ENCODE assay signal across 24 mouse cellular contexts in the genomic region with DNA sequence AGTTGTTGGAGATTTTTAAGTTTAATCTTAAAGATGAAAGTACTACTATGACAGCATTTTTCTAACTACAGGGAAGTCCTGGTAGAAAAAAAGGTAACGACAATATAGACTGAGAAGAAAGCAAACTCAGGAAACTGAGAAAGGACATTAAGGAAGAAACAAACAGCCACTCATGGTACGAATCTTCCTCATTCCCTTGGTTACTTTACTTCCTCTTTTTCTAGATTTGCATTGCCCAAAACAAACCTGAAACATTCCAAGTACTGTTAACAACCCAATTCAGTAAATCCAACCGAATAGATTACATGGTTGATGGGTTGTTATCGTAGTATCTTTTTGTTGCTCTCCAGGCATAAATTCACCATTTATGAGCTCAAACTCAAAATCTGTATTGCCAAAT. TPM values are rescaled to one million over a fixed set of nuclear protein-coding genes. Genes with fewer than 3 reads are reported as not detected.
DNase-seq lines count a peak whose midpoint lies in the region; ATAC-seq and TF ChIP-seq lines count a peak whose summit lies in the region.
"Had no signal": no experiment of that assay in that cellular context is flagged by ENCODE, and none has a peak within 500 bp of the region (broad histone marks: within the 10 kb centered on the region; RNA-seq: fewer than 3 reads in every experiment).

No protein-coding gene starts in this region.

- no peak overlapping the region for H3K4me3 ChIP-seq in MEL (ENCODE audit: control insufficient read depth in 1 of 2, insufficient read depth in 1 of 2, low read depth in 2 of 2, low read length in 2 of 2)
- H3K4me3 ChIP-seq in intestine, postnatal 0 days (ENCODE audit: low read depth, low read length), result no peak overlapping the region
- H3K4me3 ChIP-seq: embryonic facial prominence, embryonic 13.5 days; embryonic facial prominence, embryonic 15.5 days; erythroblast, embryonic 14.5 days; forebrain, embryonic 10.5 days; forebrain, embryonic 12.5 days had no signal

- H3K4me2 ChIP-seq in intestine, postnatal 0 days (replicated peaks; ENCODE audit: low read depth), result peak overlapping the region; percentile 25; the same call in 1 of the 2 replicates
- H3K4me2 ChIP-seq: embryonic facial prominence, embryonic 13.5 days; embryonic facial prominence, embryonic 15.5 days; forebrain, embryonic 12.5 days had no signal

- TF ChIP-seq POLR2A in MEL (IDR thresholded peaks at IDR 0.05; ENCODE audit: control insufficient read depth in 1 of 2, insufficient read depth in 1 of 2, low read depth in 1 of 2, low read length in 2 of 2, poor library complexity in 1 of 2), result no peak

- ATAC-seq in common myeloid progenitor, adult 5-6 weeks (replicated peaks; ENCODE audit: low read depth, poor library complexity, severe bottlenecking), result peak; percentile 63; the same call in 1 of the 2 replicates
- no peak for ATAC-seq in intestine, postnatal 0 days
- no peak for ATAC-seq in megakaryocyte-erythroid progenitor cell, adult 5-6 weeks (replicated peaks; ENCODE audit: low FRiP score, low TSS enrichment, poor library complexity, severe bottlenecking)
- ATAC-seq: activated CD4-positive, CD25-positive, alpha-beta regulatory T cell, adult 4 months; forebrain, embryonic 14.5 days; forebrain, embryonic 16.5 days; Patski had no signal

- no peaks in the 10 kb centered on the region for H3K4me1 ChIP-seq in MEL (ENCODE audit: control insufficient read depth in 1 of 2, insufficient read depth in 2 of 2, low read length in 2 of 2)
- no peaks in the 10 kb centered on the region for H3K4me1 ChIP-seq in intestine, postnatal 0 days (replicated peaks; ENCODE audit: control insufficient read depth, insufficient read depth, low read length)
- H3K4me1 ChIP-seq: embryonic facial prominence, embryonic 13.5 days; embryonic facial prominence, embryonic 15.5 days; forebrain, embryonic 10.5 days; forebrain, embryonic 12.5 days had no signal

- peak; percentile 22 for DNase-seq in MEL (ENCODE audit: low read depth, low spot score)
- no peak for DNase-seq in gastrocnemius, adult 18-20 months (ENCODE audit: low spot score)
- DNase-seq in spleen, adult 18-20 months, result no peak
- DNase-seq: adrenal gland, adult 8-10 months; adrenal gland, postnatal 14 days; adrenal gland, postnatal 36 days; cerebellum, adult 11-12 months; cerebellum, adult 2 months; cerebellum, adult 9-10 months; cerebellum, postnatal 10 days; cerebellum, postnatal 25 days; embryo, embryonic 11 days had no signal

- no peak for TF ChIP-seq EP300 in MEL (IDR thresholded peaks at IDR 0.05; ENCODE audit: low read depth in 1 of 2, low read length in 2 of 2)

- no peaks in the 10 kb centered on the region for H3K9me3 ChIP-seq in MEL (replicated peaks; ENCODE audit: insufficient read depth, low read length)
- no peaks in the 10 kb centered on the region for H3K9me3 ChIP-seq in intestine, postnatal 0 days (ENCODE audit: control insufficient read depth)
- H3K9me3 ChIP-seq: embryonic facial prominence, embryonic 13.5 days; embryonic facial prominence, embryonic 15.5 days; forebrain, embryonic 10.5 days; forebrain, embryonic 12.5 days had no signal

- no peak for TF ChIP-seq CTCF in MEL (IDR thresholded peaks at IDR 0.05 in 2 of 3, conservative IDR thresholded peaks at IDR 0.05 in 1 of 3; ENCODE audit: control insufficient read depth in 1 of 3, insufficient read depth in 1 of 3, low read depth in 2 of 3, low read length in 3 of 3, poor library complexity in 1 of 3, severe bottlenecking in 1 of 3)
- no peak for TF ChIP-seq CTCF in intestine, postnatal 0 days (IDR thresholded peaks at IDR 0.05; ENCODE audit: low read depth)

- TF ChIP-seq RAD21 in MEL (IDR thresholded peaks at IDR 0.05; ENCODE audit: low read depth, low read length), result no peak

- 57% methylated on average over 4 of the region's 4 CpGs for WGBS in intestine, postnatal 0 days

- no peaks in the 10 kb centered on the region for H3K36me3 ChIP-seq in MEL (ENCODE audit: control insufficient read depth in 1 of 2, insufficient read depth in 2 of 2, low read length in 2 of 2)
- 0 out of 2 replicates have a peak, but pooled peaks cover under 1% of the 10 kb centered on the region for H3K36me3 ChIP-seq in intestine, postnatal 0 days (ENCODE audit: control insufficient read depth, insufficient read depth)
- H3K36me3 ChIP-seq: embryonic facial prominence, embryonic 15.5 days had no signal

- no peak overlapping the region for H3K27ac ChIP-seq in MEL (ENCODE audit: control insufficient read depth, low read depth, low read length)
- no peak overlapping the region for H3K27ac ChIP-seq in intestine, postnatal 0 days (ENCODE audit: low read depth, low read length)
- H3K27ac ChIP-seq: embryonic facial prominence, embryonic 13.5 days; embryonic facial prominence, embryonic 15.5 days; forebrain, embryonic 10.5 days; forebrain, embryonic 12.5 days had no signal

- H3K27me3 ChIP-seq in MEL (ENCODE audit: control insufficient read depth in 1 of 2, insufficient read depth in 2 of 2, low read length in 2 of 2), result no peaks in the 10 kb centered on the region
- no peaks in the 10 kb centered on the region for H3K27me3 ChIP-seq in intestine, postnatal 0 days (replicated peaks; ENCODE audit: control insufficient read depth, insufficient read depth, low read length)
- H3K27me3 ChIP-seq: embryonic facial prominence, embryonic 15.5 days; forebrain, embryonic 12.5 days had no signal

- no peak overlapping the region for H3K9ac ChIP-seq in MEL (ENCODE audit: control insufficient read depth, low read depth, low read length, poor library complexity, severe bottlenecking)
- no peak overlapping the region for H3K9ac ChIP-seq in intestine, postnatal 0 days (ENCODE audit: low read depth, low read length)
- H3K9ac ChIP-seq: embryonic facial prominence, embryonic 13.5 days; embryonic facial prominence, embryonic 15.5 days; forebrain, embryonic 12.5 days had no signal

- no peaks in the 10 kb centered on the region for H3K79me2 ChIP-seq in MEL (ENCODE audit: control insufficient read depth, insufficient read depth, low read length, poor library complexity)

TF ChIP-seq in MEL, 35 proteins besides CTCF, POLR2A, EP300 and RAD21:
- TF ChIP-seq E2F4 (IDR thresholded peaks at IDR 0.05; ENCODE audit: borderline replicate concordance, low read depth, low read length), result no peak
- no peak for TF ChIP-seq ZKSCAN1 (IDR thresholded peaks at IDR 0.05; ENCODE audit: low read depth, low read length)

RNA-seq across cellular contexts. Expression of gene Amot, which starts 48.7 kb away (rescaled TPM):
- total RNA-seq in MEL (2012; rRNA removed), result not detected in 2 replicates
- not detected for polyA plus RNA-seq in MEL (2012; ENCODE audit: insufficient read depth in 1 of 2, insufficient read length in 2 of 2, low read depth in 1 of 2, low replicate concordance in 2 of 2, missing spikeins in 1 of 2)
- total RNA-seq in common myeloid progenitor, adult 5-6 weeks (2017), result 4.9 and 8.5 TPM in 2 replicates
- 6.3 TPM in 2 replicates for polyA plus RNA-seq in intestine, postnatal 0 days (2015; fragmentation: Nextera tagmentation; extraction: Ambion mirVana)
- 100 to 1,000 TPM in 1 of 2 experiments, 10 to 100 TPM in 1; 96.6 to 109 TPM for total RNA-seq in gastrocnemius, adult 18-20 months (2021)
- 0.63 and 0.82 TPM in 2 replicates for total RNA-seq in megakaryocyte-erythroid progenitor cell, adult 5-6 weeks (2014; fragmentation: Nextera tagmentation)
- 1.5 and 2.9 TPM in 2 replicates for total RNA-seq in megakaryocyte-erythroid progenitor cell, adult 5-6 weeks (2017)

Comparison
In these comparisons a context has a peak if more than half of its experiments do, and no peak if none do; other contexts are left out.
1. RNA of gene Amot, which starts 48.7 kb away (total RNA-seq): 96.6 to 109 TPM in gastrocnemius, adult 18-20 months; 4.9 to 8.5 TPM in common myeloid progenitor, adult 5-6 weeks, 0.63 to 2.9 TPM in megakaryocyte-erythroid progenitor cell, adult 5-6 weeks and not detected in MEL; every median in the first group is over 10 times any median in the second.